Mouse (Mus musculus) lung, embryonic 15.5 days (tissue): ENCODE measurements at regions not wholly inside any gene's neighbourhood (a gene's known extent, or its start where the extent isn't known, plus 50 kb on each side); places are given as distances from the start of the nearest gene placed in this dataset.
A peak's percentile ranks its signal among the peaks of the same experiment; 100 is the strongest.

Experiments used
- ATAC-seq: fragments of 200-750 bp; cut with Nextera tagmentation; 2 replicates; pipeline ENCODE4 v1.8.0; 2017; ENCODE audit warnings: moderate number of reproducible peaks, borderline replicate concordance; ENCODE audit not compliant: low FRiP score, low TSS enrichment; ENCODE audit errors: extremely low read depth
- H3K27ac ChIP-seq: fragments of 300-500 bp; sonication (generic); 2 replicates; pipeline ENCODE4 v1.5.1; 2015; ENCODE audit warnings: moderate library complexity, mild to moderate bottlenecking, inconsistent platforms
- H3K27me3 ChIP-seq: fragments of 300-500 bp; sonication (generic); 2 replicates; pipeline ENCODE4 v1.6.1; 2015; ENCODE audit warnings: inconsistent platforms
- H3K36me3 ChIP-seq: fragments of 300-500 bp; sonication (generic); 2 replicates; pipeline ENCODE4 v1.6.1; 2015; ENCODE audit warnings: inconsistent platforms
- H3K4me1 ChIP-seq: fragments of 300-500 bp; sonication (generic); 2 replicates; pipeline ENCODE4 v1.6.1; 2015; ENCODE audit warnings: inconsistent platforms
- H3K4me2 ChIP-seq: fragments of 300-500 bp; sonication (generic); 2 replicates; pipeline ENCODE4 v1.6.1; 2015; ENCODE audit warnings: inconsistent platforms, mild to moderate bottlenecking, moderate library complexity
- H3K4me3 ChIP-seq: fragments of 300-500 bp; sonication (generic); 2 replicates; pipeline ENCODE4 v1.5.1; 2015; ENCODE audit warnings: mild to moderate bottlenecking, inconsistent platforms
- H3K9ac ChIP-seq: fragments of 300-500 bp; sonication (generic); 2 replicates; pipeline ENCODE4 v1.6.1; 2015; ENCODE audit warnings: inconsistent platforms
- H3K9me3 ChIP-seq: fragments of 300-500 bp; sonication (generic); 2 replicates; pipeline ENCODE4 v1.6.1; 2016; ENCODE audit warnings: inconsistent platforms
- WGBS: fragments of 180-500 bp; shearing (Covaris S2); methylation state at CpG from one replicate; pipeline ENCODE4 v1.1.7; 2015; 5-methylcytosine and 5-hydroxymethylcytosine counted together

DNA sequence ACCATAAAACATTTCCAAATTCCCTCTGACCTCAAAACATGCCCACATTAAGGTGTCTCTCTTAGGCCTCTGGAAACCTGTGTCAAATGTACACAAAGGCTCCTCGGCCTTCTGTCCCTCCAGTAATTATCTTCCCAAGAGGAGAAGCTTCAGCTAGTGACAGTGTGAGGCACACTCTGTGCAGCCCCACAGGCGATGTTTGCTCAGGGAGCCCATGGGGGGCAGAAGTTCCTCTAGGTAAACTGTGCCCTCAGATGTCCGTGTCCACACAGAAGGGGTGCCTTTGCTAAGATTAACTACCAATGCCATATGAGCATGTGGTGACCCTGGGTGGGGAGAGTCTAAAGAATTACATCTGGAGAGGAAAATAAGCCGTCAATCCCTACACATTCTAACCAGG is 152.4 kb downstream of the Zfp36l1 start:
- H3K27me3 ChIP-seq, result no peaks in the 10 kb centered on the region
- H3K27ac ChIP-seq, result no peak overlapping the region
- H3K4me3 ChIP-seq, result no peak overlapping the region
- no peaks in the 10 kb centered on the region for H3K36me3 ChIP-seq
- ATAC-seq, result no peak
- 69% methylated on average over 4 of the region's 4 CpGs for WGBS
- H3K4me1 ChIP-seq, result peaks cover 21% of the 10 kb centered on the region
- no peak overlapping the region for H3K4me2 ChIP-seq
- H3K9ac ChIP-seq, result no peak overlapping the region
- H3K9me3 ChIP-seq, result no peaks in the 10 kb centered on the region

DNA sequence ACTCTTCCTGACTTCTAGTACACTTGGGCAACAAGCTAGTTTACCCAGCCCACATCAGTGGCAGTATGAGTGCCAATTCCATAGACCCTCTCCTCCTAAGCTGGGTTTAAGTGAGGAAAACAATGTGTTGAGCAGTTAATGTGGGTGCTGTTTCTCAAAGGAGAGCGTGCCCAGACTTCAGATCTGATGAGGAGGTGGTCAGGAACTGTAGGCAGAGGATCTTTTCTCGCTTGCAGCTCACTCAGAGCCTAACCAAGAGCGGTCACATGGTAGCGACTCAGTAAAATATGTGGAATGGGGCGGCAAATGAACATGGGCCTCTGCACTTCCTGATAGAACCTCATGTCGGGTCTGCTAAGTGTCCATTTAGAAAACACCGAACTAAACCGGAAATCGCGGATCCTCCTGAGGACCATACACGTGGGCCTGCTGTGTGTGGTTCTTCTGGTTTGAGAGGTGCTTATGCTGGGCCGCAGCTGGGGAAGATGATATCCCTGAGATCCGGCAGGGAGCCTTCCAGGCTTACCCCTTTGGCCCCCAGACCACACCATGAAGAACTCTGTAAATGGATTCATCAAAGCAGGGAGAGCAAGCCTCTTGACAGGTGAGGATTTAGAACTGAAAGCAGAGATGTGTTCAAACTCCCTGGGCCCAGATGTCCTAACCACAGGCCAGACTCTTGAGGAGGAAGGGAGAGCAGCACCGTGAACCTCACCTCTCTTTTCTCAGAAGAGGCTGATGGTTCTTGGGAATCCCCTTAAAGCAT is 153.1 kb downstream of the Zfp36l1 start:
- no peak for ATAC-seq
- no peak overlapping the region for H3K4me3 ChIP-seq
- no peaks in the 10 kb centered on the region for H3K27me3 ChIP-seq
- no peaks in the 10 kb centered on the region for H3K9me3 ChIP-seq
- no peaks in the 10 kb centered on the region for H3K36me3 ChIP-seq
- no peak overlapping the region for H3K27ac ChIP-seq
- WGBS, result 84% methylated on average over 14 of the region's 14 CpGs
- H3K4me1 ChIP-seq, result peaks cover 14% of the 10 kb centered on the region
- H3K4me2 ChIP-seq, result no peak overlapping the region
- H3K9ac ChIP-seq, result no peak overlapping the region

DNA sequence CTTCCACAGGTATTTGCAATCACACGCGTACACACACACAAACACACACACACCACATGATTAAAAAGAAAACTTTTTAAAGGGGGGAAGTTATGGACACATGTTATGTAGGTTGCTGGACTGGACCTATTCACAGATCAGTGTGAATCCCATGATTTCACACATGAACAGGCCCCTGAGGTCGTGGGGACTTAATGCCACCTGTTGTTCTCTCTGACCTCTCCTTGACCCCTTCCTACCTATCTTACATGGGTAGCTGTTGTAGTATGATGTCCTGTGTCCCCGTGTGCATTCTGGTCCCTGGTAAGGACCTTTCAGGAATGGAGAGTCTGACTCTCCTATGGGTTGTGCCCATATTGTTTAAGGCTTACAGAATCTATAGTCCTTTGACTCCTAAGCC is 155.6 kb downstream of the Zfp36l1 start:
- no peaks in the 10 kb centered on the region for H3K9me3 ChIP-seq
- 82% methylated on average over 4 of the region's 4 CpGs for WGBS
- no peaks in the 10 kb centered on the region for H3K36me3 ChIP-seq
- peaks cover 8% of the 10 kb centered on the region; the same call in 1 of the 2 replicates for H3K4me1 ChIP-seq
- ATAC-seq, result no peak
- H3K9ac ChIP-seq, result no peak overlapping the region
- peak overlapping the region; percentile 29; the same call in 1 of the 2 replicates for H3K27ac ChIP-seq
- no peak overlapping the region for H3K4me3 ChIP-seq
- H3K4me2 ChIP-seq, result no peak overlapping the region
- no peaks in the 10 kb centered on the region for H3K27me3 ChIP-seq

DNA sequence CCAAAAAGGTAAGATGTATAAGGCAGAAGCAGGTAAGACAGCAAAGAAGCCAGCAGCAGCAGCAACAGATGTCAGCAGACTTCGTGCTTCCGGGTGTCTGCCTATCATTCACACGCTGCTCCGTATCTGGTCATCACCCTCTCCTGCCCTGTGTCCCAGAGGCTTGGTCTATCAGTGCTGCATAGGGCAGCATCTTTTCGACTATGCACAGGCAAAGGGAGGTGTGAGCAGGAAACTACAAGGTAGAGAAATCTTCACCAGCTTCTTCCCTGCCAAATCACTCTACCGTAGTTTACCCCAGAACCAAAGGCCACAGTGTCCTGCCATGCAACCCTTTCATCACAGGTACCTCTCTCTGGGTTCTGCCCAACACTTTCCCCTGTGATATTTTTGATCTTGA is 156.5 kb downstream of the Zfp36l1 start:
- H3K9me3 ChIP-seq, result no peaks in the 10 kb centered on the region
- H3K36me3 ChIP-seq, result no peaks in the 10 kb centered on the region
- no peak overlapping the region for H3K27ac ChIP-seq
- H3K4me1 ChIP-seq, result peaks cover 8% of the 10 kb centered on the region; the same call in 1 of the 2 replicates
- 74% methylated on average over 6 of the region's 6 CpGs for WGBS
- H3K4me2 ChIP-seq, result no peak overlapping the region
- H3K27me3 ChIP-seq, result no peaks in the 10 kb centered on the region
- ATAC-seq, result no peak
- H3K9ac ChIP-seq, result no peak overlapping the region
- no peak overlapping the region for H3K4me3 ChIP-seq

DNA sequence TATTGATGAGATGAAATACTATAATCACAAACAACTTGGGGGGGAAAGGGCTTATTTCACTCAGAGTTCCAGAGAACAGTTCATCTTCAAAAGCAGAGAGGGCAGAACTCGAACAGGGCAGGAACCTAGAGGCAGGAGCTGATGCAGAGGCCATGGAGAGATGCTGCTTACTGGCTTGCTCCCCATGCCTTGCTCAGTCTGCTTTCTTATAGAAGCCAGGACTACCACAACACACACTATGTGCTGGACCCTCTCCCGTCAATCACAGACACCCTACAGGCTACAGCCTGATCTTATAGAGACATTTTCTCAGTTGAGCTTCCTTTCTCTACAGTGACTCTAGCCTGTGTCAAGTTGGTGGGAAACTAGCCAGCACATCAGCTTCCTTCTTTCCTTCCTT is 157.3 kb downstream of the Zfp36l1 start:
- Histone ChIP-seq H3K27ac (no peak overlapping the region), H3K9ac (no peak overlapping the region), H3K9me3 (no peaks in the 10 kb centered on the region), H3K4me2 (no peak overlapping the region), H3K4me1 (peaks cover 8% of the 10 kb centered on the region; the same call in 1 of the 2 replicates), H3K36me3 (no peaks in the 10 kb centered on the region), H3K27me3 (no peaks in the 10 kb centered on the region), H3K4me3 (no peak overlapping the region)
- WGBS, result 74% methylated on average over 2 of the region's 2 CpGs
- ATAC-seq, result no peak

DNA sequence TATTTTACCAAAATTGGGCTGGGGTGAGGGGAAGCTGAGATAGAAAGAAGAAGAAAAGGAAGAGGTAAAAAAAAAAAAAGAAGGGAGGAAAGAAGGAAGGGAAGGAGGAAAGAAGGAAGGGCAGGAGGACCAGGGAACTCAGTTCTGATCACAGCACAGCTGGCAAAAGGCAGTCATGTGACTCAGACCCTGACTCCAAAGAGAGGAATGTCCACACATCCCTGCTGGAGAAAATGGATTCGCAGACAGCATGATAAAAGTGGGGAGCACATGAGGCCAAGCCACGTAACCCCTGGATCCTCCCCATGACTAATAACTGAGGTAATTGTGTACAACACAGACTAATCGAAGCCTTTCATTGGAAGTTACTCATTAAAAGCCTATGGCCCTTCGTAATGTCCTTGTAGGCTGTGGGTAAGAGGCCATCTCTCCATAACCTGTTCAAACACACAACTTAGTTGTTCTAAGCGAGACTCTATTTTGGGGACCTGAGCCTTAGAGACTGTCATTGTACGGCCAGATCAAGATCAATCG is 162.2 kb downstream of the Zfp36l1 start:
- Histone ChIP-seq H3K4me1 (peaks cover 40% of the 10 kb centered on the region), H3K9me3 (no peaks in the 10 kb centered on the region), H3K9ac (no peak overlapping the region), H3K27me3 (no peaks in the 10 kb centered on the region), H3K36me3 (no peaks in the 10 kb centered on the region), H3K4me2 (no peak overlapping the region), H3K27ac (no peak overlapping the region), H3K4me3 (no peak overlapping the region)
- WGBS, result 83% methylated on average over 7 of the region's 7 CpGs
- ATAC-seq, result no peak

DNA sequence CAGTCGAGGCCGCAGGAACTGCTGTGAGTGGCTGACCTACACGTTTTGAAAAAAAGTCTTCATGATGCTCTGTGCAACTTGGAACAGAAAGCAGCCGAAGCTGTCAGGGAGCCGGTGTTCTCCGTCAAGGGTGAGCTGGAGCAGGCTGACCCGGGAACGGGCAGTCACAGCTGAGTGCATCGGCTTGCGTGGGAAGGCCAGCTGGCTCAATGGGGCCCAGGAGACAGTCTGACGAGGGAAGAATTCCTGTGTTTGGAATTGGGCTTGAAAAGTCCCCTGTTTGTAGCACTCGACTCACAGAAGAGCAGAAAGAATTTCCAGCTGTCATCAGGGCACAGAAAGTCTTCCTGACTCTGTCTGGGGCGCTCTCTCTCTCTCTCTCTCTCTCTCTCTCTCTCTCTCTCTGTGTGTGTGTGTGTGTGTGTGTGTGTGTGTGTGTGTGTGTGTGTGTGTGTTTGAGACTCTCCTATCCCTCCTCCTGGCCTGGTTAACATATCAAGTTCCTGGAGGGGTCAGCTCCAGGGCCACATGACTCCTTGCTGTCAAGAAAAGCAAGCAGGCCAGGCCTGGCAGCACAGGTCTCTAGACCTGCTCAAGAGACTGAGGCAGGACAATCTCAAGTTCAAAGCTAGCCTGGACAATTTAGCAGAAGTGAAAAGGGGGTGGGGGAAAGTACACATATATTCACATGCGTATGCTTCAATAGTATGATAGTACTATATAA is 163.6 kb downstream of the Zfp36l1 start:
- Histone ChIP-seq H3K9ac (no peak overlapping the region), H3K4me1 (peaks cover 54% of the 10 kb centered on the region), H3K4me3 (no peak overlapping the region), H3K27me3 (no peaks in the 10 kb centered on the region), H3K4me2 (no peak overlapping the region), H3K9me3 (no peaks in the 10 kb centered on the region), H3K36me3 (no peaks in the 10 kb centered on the region), H3K27ac (peak overlapping the region; percentile 88)
- 21% methylated on average over 14 of the region's 14 CpGs for WGBS
- ATAC-seq, result peak; percentile 85

DNA sequence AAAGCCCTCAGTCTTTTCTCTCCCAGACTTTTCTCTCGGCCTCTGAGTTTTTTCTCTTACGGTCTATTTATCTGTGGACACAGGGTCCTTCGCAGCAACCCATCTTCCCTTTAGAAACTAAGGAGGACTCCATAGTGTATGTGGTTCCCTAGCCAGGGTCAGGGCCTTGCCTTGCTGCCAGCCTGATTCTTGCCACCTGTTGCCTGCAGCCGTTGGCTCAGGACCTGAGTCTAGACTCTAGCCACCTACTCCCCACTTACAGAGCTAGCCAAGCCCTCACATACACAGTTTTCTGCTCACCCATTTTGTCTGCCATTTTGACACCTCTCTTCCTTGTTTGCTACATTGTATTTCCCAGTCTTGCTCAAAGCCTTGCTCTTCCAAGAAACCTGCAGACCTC is 165.2 kb downstream of the Zfp36l1 start:
- WGBS, result 81% methylated on average over 4 of the region's 4 CpGs
- Histone ChIP-seq H3K4me3 (no peak overlapping the region), H3K36me3 (no peaks in the 10 kb centered on the region), H3K27me3 (no peaks in the 10 kb centered on the region), H3K27ac (peak overlapping the region; percentile 88), H3K4me1 (peaks cover 71% of the 10 kb centered on the region), H3K9me3 (no peaks in the 10 kb centered on the region), H3K4me2 (no peak overlapping the region), H3K9ac (no peak overlapping the region)
- ATAC-seq, result no peak

DNA sequence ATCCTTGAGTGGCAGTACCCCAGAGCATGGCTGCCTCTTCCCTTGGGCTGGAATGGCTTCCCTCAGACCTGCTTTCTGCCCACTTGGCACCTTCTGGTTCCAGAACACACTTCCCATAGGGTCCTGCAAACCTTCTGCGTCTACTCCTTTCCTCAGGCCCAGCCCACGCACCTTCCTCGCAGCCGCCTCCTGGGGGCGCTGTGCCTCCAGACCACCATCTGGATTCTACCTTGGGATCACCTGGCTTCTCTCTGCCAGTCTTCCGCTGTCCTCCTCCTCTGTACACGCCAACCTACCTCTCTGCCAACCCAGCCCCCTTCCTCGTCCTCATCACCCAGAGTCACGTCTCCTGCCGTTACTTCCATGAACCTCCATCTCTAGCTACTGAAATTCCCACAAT is 166.0 kb downstream of the Zfp36l1 start:
- H3K27ac ChIP-seq, result 0 out of 2 replicates have a peak overlapping the region, but pooled peaks have one; percentile 95

DNA sequence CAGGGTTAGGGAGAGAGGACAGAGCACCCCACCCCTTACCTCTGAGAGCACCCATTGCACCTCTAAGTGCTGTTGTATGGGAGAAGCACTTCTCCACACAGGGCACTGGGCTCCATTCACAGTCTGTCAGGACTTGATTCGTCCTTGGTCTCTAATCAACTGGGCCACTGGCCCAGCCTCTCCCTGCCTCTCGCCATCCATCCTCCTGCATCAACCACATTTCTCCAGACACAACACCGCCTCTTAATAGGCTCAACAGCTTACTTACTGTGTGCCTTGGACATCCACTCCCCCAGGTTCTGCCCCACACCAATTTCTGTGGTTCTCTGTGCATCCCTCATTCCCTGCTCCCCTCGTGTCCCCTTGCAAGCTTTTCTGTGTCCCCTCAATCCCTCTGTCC is 166.9 kb downstream of the Zfp36l1 start:
- Histone ChIP-seq H3K36me3 (no peaks in the 10 kb centered on the region), H3K4me1 (peaks cover 79% of the 10 kb centered on the region), H3K27me3 (no peaks in the 10 kb centered on the region), H3K4me3 (no peak overlapping the region), H3K9me3 (no peaks in the 10 kb centered on the region), H3K27ac (peak overlapping the region; percentile 95), H3K9ac (no peak overlapping the region), H3K4me2 (no peak overlapping the region)
- ATAC-seq, result no peak
- 75% methylated on average over 4 of the region's 4 CpGs for WGBS

More for the DNA sequence above, 166.0 kb downstream of the Zfp36l1 start:
- Histone ChIP-seq H3K9ac (no peak overlapping the region), H3K27me3 (no peaks in the 10 kb centered on the region), H3K36me3 (no peaks in the 10 kb centered on the region), H3K4me1 (peaks cover 79% of the 10 kb centered on the region), H3K4me2 (no peak overlapping the region), H3K9me3 (no peaks in the 10 kb centered on the region), H3K4me3 (no peak overlapping the region)
- no peak for ATAC-seq
- WGBS, result 91% methylated on average over 10 of the region's 10 CpGs

DNA sequence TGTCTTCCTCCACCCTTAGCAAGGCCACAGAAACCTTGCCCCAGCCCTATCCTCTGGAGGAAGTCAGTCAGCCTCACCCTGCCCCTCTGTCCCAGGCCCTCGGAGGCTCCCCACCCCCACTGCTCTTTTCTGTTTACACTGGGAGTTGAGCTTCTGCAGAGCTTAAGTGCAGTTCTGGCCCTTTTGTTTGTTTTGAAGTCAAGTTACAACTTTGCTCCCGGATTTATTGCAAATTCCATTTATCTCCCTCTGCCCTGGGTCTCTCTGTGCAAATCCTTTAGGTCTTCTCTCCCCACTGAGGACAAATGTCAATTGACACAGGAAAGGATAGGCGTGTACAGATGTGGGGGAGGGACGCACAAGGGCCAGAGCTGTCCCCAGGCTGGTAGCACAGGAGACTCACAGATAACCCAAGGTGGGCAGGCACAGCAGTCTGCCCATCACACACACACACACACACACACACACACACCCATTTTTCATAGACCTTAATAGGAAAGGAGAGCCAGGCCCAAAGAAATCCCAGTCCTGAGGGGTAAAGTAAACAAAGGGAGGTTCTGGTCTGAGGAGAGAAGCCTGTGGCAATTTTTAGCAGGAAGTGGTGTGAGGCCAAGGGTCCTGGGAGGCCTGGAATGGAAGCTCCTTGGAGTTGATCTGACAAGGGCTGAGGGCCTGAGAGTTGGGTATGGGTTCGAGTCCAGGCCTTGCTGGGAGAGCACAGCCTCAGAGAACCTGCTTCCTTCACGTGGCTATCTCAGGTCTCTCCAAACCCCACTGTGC is 167.9 kb downstream of the Zfp36l1 start:
- no peaks in the 10 kb centered on the region for H3K36me3 ChIP-seq
- no peak overlapping the region for H3K4me2 ChIP-seq
- H3K27me3 ChIP-seq, result no peaks in the 10 kb centered on the region
- ATAC-seq, result peak; percentile 85
- peaks cover 77% of the 10 kb centered on the region for H3K4me1 ChIP-seq
- H3K4me3 ChIP-seq, result no peak overlapping the region
- H3K27ac ChIP-seq, result peak overlapping the region; percentile 95
- peak overlapping the region; percentile 15; the same call in 1 of the 2 replicates for H3K9ac ChIP-seq
- no peaks in the 10 kb centered on the region for H3K9me3 ChIP-seq
- 6% methylated on average over 6 of the region's 6 CpGs for WGBS
